Mouse (Mus musculus) liver, adult 2 months (tissue): Measurements from ENCODE around the gene Rnf133. TPM values are rescaled to one million over a fixed set of nuclear protein-coding genes. Genes with fewer than 3 reads are reported as not detected.

Experiments used
- DNase-seq: peaks from one replicate; pipeline ENCODE4 v3.0.0-alpha.2; 2011; ENCODE audit warnings: low read depth, low spot score; ENCODE audit errors: extremely low read depth
- H3K27ac ChIP-seq: fragments of 200-500 bp; replicated peaks from 2 replicates; pipeline ENCODE4 v1.5.1; 2012; ENCODE audit warnings: low read depth, mild to moderate bottlenecking, control low read depth, inconsistent platforms, low read length; ENCODE audit not compliant: insufficient read depth
- H3K27me3 ChIP-seq: fragments of 200-500 bp; 2 replicates; pipeline ENCODE4 v1.6.1; 2012; ENCODE audit warnings: mild to moderate bottlenecking, moderate library complexity, low read length, inconsistent platforms; ENCODE audit not compliant: control insufficient read depth, insufficient read depth
- H3K36me3 ChIP-seq: fragments of 200-500 bp; 2 replicates; pipeline ENCODE4 v1.6.1; 2012; ENCODE audit warnings: low read length, inconsistent platforms; ENCODE audit not compliant: control insufficient read depth, insufficient read depth
- H3K4me1 ChIP-seq: fragments of 200-500 bp; 2 replicates; pipeline ENCODE4 v1.6.1; 2011; ENCODE audit warnings: low read length; ENCODE audit not compliant: control insufficient read depth, insufficient read depth
- H3K4me3 ChIP-seq: fragments of 200-500 bp; 2 replicates; pipeline ENCODE4 v1.5.1; 2011; ENCODE audit warnings: low read depth, mild to moderate bottlenecking, control low read depth, low read length, moderate library complexity; ENCODE audit not compliant: insufficient read depth
- H3K79me2 ChIP-seq: fragments of 200-500 bp; 2 replicates; pipeline ENCODE4 v1.6.1; 2012; ENCODE audit warnings: inconsistent platforms, mild to moderate bottlenecking, low read length, moderate library complexity; ENCODE audit not compliant: control insufficient read depth, insufficient read depth
- H3K9ac ChIP-seq: fragments of 200-500 bp; 2 replicates; pipeline ENCODE4 v1.6.1; 2012; ENCODE audit warnings: low read depth, mild to moderate bottlenecking, control low read depth, inconsistent platforms, low read length
- CTCF ChIP-seq: fragments of 200-500 bp; IDR thresholded peaks from 2 replicates; pipeline ENCODE4 v1.5.1; 2011; ENCODE audit warnings: low read depth, low read length, control low read depth
- POLR2A ChIP-seq: fragments of 200-500 bp; IDR thresholded peaks from 2 replicates; pipeline ENCODE4 v1.6.1; 2011; ENCODE audit warnings: low read length, control low read depth; ENCODE audit not compliant: insufficient read depth; ENCODE audit errors: extremely low read depth
- whole genome bisulfite sequencing: fragments of 180-500 bp; shearing (Covaris S2); methylation state at CpG from one replicate; pipeline ENCODE4 v1.1.7; 2018; 5-methylcytosine and 5-hydroxymethylcytosine counted together
- polyA plus RNA-seq: library from polyadenylated mRNA; depleted of rRNA; stranded (reverse); fragments of >200 nt; gene quantifications from 2 replicates; pipeline ENCODE4 v1.2.3, GENCODE M21; 2012; rRNA removed
- total RNA-seq: library from RNA; depleted of rRNA; stranded (reverse); fragments of >200 nt; gene quantifications from 2 replicates; pipeline ENCODE4 v1.2.3, GENCODE M21; 2014; rRNA removed

The Rnf133 gene
- total and polyA plus RNA-seq, 2 experiments, result 0.74 TPM; not detected in 1

GRCm38 (mm10) chr6:23635208-23635607, 14.9 kb downstream of the Rnf133 start:
- no peak for DNase-seq
- H3K9ac ChIP-seq, result no peak overlapping the region
- H3K79me2 ChIP-seq, result no peaks in the 10 kb centered on the region
- 71% methylated on average over 3 of the region's 3 CpGs for WGBS
- H3K4me3 ChIP-seq, result no peak overlapping the region
- no peaks in the 10 kb centered on the region for H3K27me3 ChIP-seq
- H3K36me3 ChIP-seq, result no peaks in the 10 kb centered on the region
- H3K27ac ChIP-seq, result no peak overlapping the region
- H3K4me1 ChIP-seq, result peaks cover 2% of the 10 kb centered on the region; the same call in 1 of the 2 replicates
- no peak for TF ChIP-seq CTCF
- TF ChIP-seq POLR2A, result no peak

GRCm38 (mm10) chr6:23634016-23634415, 16.1 kb downstream of the Rnf133 start:
- TF ChIP-seq POLR2A (no peak), CTCF (no peak)
- WGBS, result 90% methylated on average over 9 of the region's 9 CpGs
- no peaks in the 10 kb centered on the region for H3K36me3 ChIP-seq
- H3K4me3 ChIP-seq, result no peak overlapping the region
- H3K27me3 ChIP-seq, result no peaks in the 10 kb centered on the region
- DNase-seq, result no peak
- H3K27ac ChIP-seq, result no peak overlapping the region
- H3K79me2 ChIP-seq, result no peaks in the 10 kb centered on the region
- no peak overlapping the region for H3K9ac ChIP-seq
- H3K4me1 ChIP-seq, result peaks cover 4% of the 10 kb centered on the region

GRCm38 (mm10) chr6:23630465-23630864, 19.6 kb downstream of the Rnf133 start:
- WGBS, result 69% methylated on average over 4 of the region's 4 CpGs
- Histone ChIP-seq H3K9ac (no peak overlapping the region), H3K36me3 (no peaks in the 10 kb centered on the region), H3K27me3 (no peaks in the 10 kb centered on the region), H3K4me3 (no peak overlapping the region), H3K27ac (no peak overlapping the region), H3K79me2 (no peaks in the 10 kb centered on the region), H3K4me1 (peaks cover 8% of the 10 kb centered on the region)
- no peak for DNase-seq
- TF ChIP-seq POLR2A (no peak), CTCF (no peak)

Other genes with a start within 250 kb of the Rnf133 start
- gene Rnf148, start 4.8 kb upstream of the Rnf133 start, total RNA-seq, result 0.55 and 0.67 TPM in 2 replicates
- gene Rnf148, start 4.8 kb upstream of the Rnf133 start, polyA plus RNA-seq, result 0.06 TPM in 1 of 2 replicates, not detected in the other
- 17.9 and 19.5 TPM in 2 replicates for gene Cadps2, start 189.1 kb upstream of the Rnf133 start, total RNA-seq
- gene Cadps2, start 189.1 kb upstream of the Rnf133 start, polyA plus RNA-seq, result 2.7 TPM in 2 replicates